Mouse (Mus musculus) kidney, adult 2 months (tissue): ENCODE measurements around the gene Ankrd1. TPM values are rescaled to one million over a fixed set of nuclear protein-coding genes. Genes with fewer than 3 reads are reported as not detected.

Experiments
- DNase-seq: peaks from one replicate; pipeline ENCODE4 v3.0.0; 2021
- H3K27ac ChIP-seq: fragments of 200-500 bp; 2 replicates; pipeline ENCODE4 v1.5.1; 2012; ENCODE audit warnings: low read depth, low read length, control low read depth, inconsistent platforms; ENCODE audit not compliant: insufficient read depth
- H3K27me3 ChIP-seq: fragments of 200-500 bp; replicated peaks from 2 replicates; pipeline ENCODE4 v1.6.1; 2012; ENCODE audit warnings: mild to moderate bottlenecking, moderate library complexity, low read length, inconsistent platforms; ENCODE audit not compliant: control insufficient read depth, insufficient read depth
- H3K36me3 ChIP-seq: fragments of 200-500 bp; 2 replicates; pipeline ENCODE4 v1.6.1; 2012; ENCODE audit warnings: mild to moderate bottlenecking, moderate library complexity, low read length, inconsistent platforms; ENCODE audit not compliant: control insufficient read depth, insufficient read depth
- H3K4me1 ChIP-seq: fragments of 200-500 bp; 2 replicates; pipeline ENCODE4 v1.6.1; 2011; ENCODE audit warnings: low read length; ENCODE audit not compliant: control insufficient read depth, insufficient read depth
- H3K4me3 ChIP-seq: fragments of 200-500 bp; 2 replicates; pipeline ENCODE4 v1.5.1; 2011; ENCODE audit warnings: mild to moderate bottlenecking, low read depth, low read length, control low read depth; ENCODE audit not compliant: insufficient read depth
- CTCF ChIP-seq: fragments of 200-500 bp; conservative IDR thresholded peaks from 2 replicates; pipeline ENCODE4 v1.5.1; 2011; ENCODE audit warnings: low read depth, mild to moderate bottlenecking, control low read depth, low read length, moderate library complexity, mixed read lengths; ENCODE audit not compliant: insufficient read depth, insufficient read length
- POLR2A ChIP-seq: fragments of 200-500 bp; IDR thresholded peaks from one replicate; pipeline ENCODE4 v1.6.1; 2011; ENCODE audit warnings: low read depth, low read length, control low read depth
- WGBS: fragments of 180-500 bp; shearing (Covaris S2); methylation state at CpG from one replicate; pipeline ENCODE4 v1.1.7; 2018; 5-methylcytosine and 5-hydroxymethylcytosine counted together
- polyA plus RNA-seq: library from polyadenylated mRNA; depleted of rRNA; stranded (reverse); fragments of >200 nt; gene quantifications from 2 replicates; pipeline ENCODE4 v1.2.3, GENCODE M21; 2012

The Ankrd1 gene
- polyA plus RNA-seq, 1 experiment: 1.1 TPM

- Histone ChIP-seq H3K36me3 (no peaks in the 10 kb centered on the region), H3K27me3 (no peaks in the 10 kb centered on the region), H3K4me3 (no peak overlapping the region), H3K27ac (no peak overlapping the region), H3K4me1 (no peaks in the 10 kb centered on the region)
- DNase-seq: no peak
- WGBS: 79% methylated on average over 26 of the region's 26 CpGs
- TF ChIP-seq POLR2A (no peak), CTCF (no peak)
Measured at GRCm38 (mm10) chr19:36109318-36109944, 10.5 kb downstream of the Ankrd1 start.

GRCm38 (mm10) chr19:36103909-36104308 lies 16.0 kb downstream of the Ankrd1 start:
- Histone ChIP-seq H3K27me3 (no peaks in the 10 kb centered on the region), H3K27ac (no peak overlapping the region), H3K4me1 (no peaks in the 10 kb centered on the region), H3K36me3 (no peaks in the 10 kb centered on the region; the same call in none of the 2 replicates), H3K4me3 (no peak overlapping the region)
- WGBS: 73% methylated on average over 5 of the region's 5 CpGs
- no peak for TF ChIP-seq CTCF
- TF ChIP-seq POLR2A: no peak
- no peak for DNase-seq

GRCm38 (mm10) chr19:36098916-36099315 lies 21.0 kb downstream of the Ankrd1 start:
- TF ChIP-seq POLR2A: no peak
- no peak for TF ChIP-seq CTCF
- WGBS: 64% methylated on average over 7 of the region's 7 CpGs
- Histone ChIP-seq H3K36me3 (no peaks in the 10 kb centered on the region; the same call in none of the 2 replicates), H3K27ac (no peak overlapping the region), H3K27me3 (no peaks in the 10 kb centered on the region), H3K4me1 (no peaks in the 10 kb centered on the region), H3K4me3 (no peak overlapping the region)
- DNase-seq: no peak

- no peak for DNase-seq
Measured at GRCm38 (mm10) chr19:36098265-36098664, 21.6 kb downstream of the Ankrd1 start.

GRCm38 (mm10) chr19:36097194-36097593 lies 22.7 kb downstream of the Ankrd1 start:
- Histone ChIP-seq H3K36me3 (no peaks in the 10 kb centered on the region; the same call in none of the 2 replicates), H3K27me3 (no peaks in the 10 kb centered on the region), H3K27ac (no peak overlapping the region), H3K4me3 (no peak overlapping the region), H3K4me1 (no peaks in the 10 kb centered on the region)
- 93% methylated on average over 3 of the region's 3 CpGs for WGBS
- no peak for DNase-seq
- no peak for TF ChIP-seq CTCF
- no peak for TF ChIP-seq POLR2A

More at GRCm38 (mm10) chr19:36098265-36098664, 21.6 kb downstream of the Ankrd1 start:
- 92% methylated on average over 1 of the region's 1 CpGs for WGBS
- H3K27me3 ChIP-seq: no peaks in the 10 kb centered on the region
- no peaks in the 10 kb centered on the region for H3K4me1 ChIP-seq
- no peak overlapping the region for H3K4me3 ChIP-seq
- no peak overlapping the region for H3K27ac ChIP-seq
- no peak for TF ChIP-seq POLR2A
- TF ChIP-seq CTCF: no peak
- H3K36me3 ChIP-seq: no peaks in the 10 kb centered on the region; the same call in none of the 2 replicates

GRCm38 (mm10) chr19:36090781-36091180 lies 29.1 kb downstream of the Ankrd1 start:
- peak; percentile 31 for DNase-seq
- H3K36me3 ChIP-seq: no peaks in the 10 kb centered on the region; the same call in 1 of the 2 replicates

More at GRCm38 (mm10) chr19:36090781-36091180, 29.1 kb downstream of the Ankrd1 start:
- no peak for TF ChIP-seq POLR2A
- TF ChIP-seq CTCF: peak; percentile 50
- 37% methylated on average over 5 of the region's 5 CpGs for WGBS
- no peaks in the 10 kb centered on the region for H3K27me3 ChIP-seq
- H3K4me3 ChIP-seq: no peak overlapping the region
- H3K27ac ChIP-seq: no peak overlapping the region
- no peaks in the 10 kb centered on the region for H3K4me1 ChIP-seq
